Comparison of ENCODE assay signal across 9 mouse cellular contexts in the genomic region with DNA sequence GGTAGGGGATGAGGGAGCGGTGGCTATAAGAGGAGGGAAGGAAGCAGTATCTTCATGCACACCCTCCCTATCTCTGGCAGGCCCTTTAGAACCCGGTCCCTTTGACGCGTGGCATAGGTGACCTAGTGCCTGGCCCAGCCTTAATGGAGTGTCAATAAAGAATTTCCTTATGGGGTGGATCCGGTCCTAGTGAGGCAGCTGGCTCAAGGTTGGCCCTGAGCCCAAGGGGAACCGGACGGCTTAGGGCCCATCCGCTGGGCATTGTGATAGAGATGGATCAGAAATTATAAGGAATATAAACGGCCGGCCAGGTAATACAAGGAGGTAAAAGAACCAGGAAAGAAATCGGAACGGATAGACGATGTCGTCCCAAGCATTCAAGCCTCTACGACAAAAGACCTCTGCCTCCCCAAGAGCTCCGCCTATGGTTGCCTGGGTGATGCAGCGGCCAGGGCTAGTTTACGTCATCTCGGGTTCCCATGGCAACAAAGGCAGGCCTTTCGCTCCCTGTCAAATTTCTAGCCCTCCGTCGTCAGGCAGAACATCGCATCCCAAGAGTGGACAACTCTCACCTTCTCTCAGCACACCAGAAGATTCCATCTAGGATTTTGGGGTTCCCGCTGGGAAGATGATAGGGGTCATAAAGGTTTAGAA. TPM values are rescaled to one million over a fixed set of nuclear protein-coding genes. Genes with fewer than 3 reads are reported as not detected.
DNase-seq lines count a peak whose midpoint lies in the region; ATAC-seq lines count a peak whose summit lies in the region.
"Had no signal": no experiment of that assay in that cellular context is flagged by ENCODE, and none has a peak within 500 bp of the region (broad histone marks: within the 10 kb centered on the region; RNA-seq: fewer than 3 reads in every experiment).

No protein-coding gene starts in this region.

- DNase-seq in NIH3T3 (ENCODE audit: low read depth) (peak; percentile 59), adipocyte (ENCODE audit: low spot score) (no peak)
- DNase-seq in cerebellum, adult 18-20 months, result peak; percentile 94 to 98
- DNase-seq in layer of hippocampus, adult 9-10 months (ENCODE audit: low spot score), result peak; percentile 77
- peak; percentile 71 for DNase-seq in ovary, postnatal 36 days (ENCODE audit: low spot score)

- H3K4me2 ChIP-seq in forebrain, embryonic 16.5 days (ENCODE audit: low read length), result peak overlapping the region; percentile 79
- peak overlapping the region; percentile 60 for H3K4me2 ChIP-seq in hindbrain, embryonic 12.5 days (replicated peaks)
- peak overlapping the region; percentile 37 for H3K4me2 ChIP-seq in lung, embryonic 16.5 days (ENCODE audit: low read depth, low read length)

- H3K9me3 ChIP-seq in forebrain, embryonic 16.5 days (ENCODE audit: control insufficient read depth, low read length), result no peaks in the 10 kb centered on the region
- H3K9me3 ChIP-seq in hindbrain, embryonic 12.5 days (replicated peaks), result no peaks in the 10 kb centered on the region
- H3K9me3 ChIP-seq in lung, embryonic 16.5 days (ENCODE audit: control insufficient read depth, low read length), result no peaks in the 10 kb centered on the region

- no peaks in the 10 kb centered on the region for H3K36me3 ChIP-seq in forebrain, embryonic 16.5 days (ENCODE audit: control insufficient read depth, insufficient read depth)
- no peaks in the 10 kb centered on the region for H3K36me3 ChIP-seq in hindbrain, embryonic 12.5 days
- no peaks in the 10 kb centered on the region for H3K36me3 ChIP-seq in lung, embryonic 16.5 days (ENCODE audit: control insufficient read depth, insufficient read depth, low read length)

- peaks cover 29% of the 10 kb centered on the region for H3K4me1 ChIP-seq in forebrain, embryonic 16.5 days (replicated peaks; ENCODE audit: control insufficient read depth, insufficient read depth, low read length)
- peaks cover 33% of the 10 kb centered on the region for H3K4me1 ChIP-seq in hindbrain, embryonic 12.5 days
- no peaks in the 10 kb centered on the region; the same call in 1 of the 2 replicates for H3K4me1 ChIP-seq in lung, embryonic 16.5 days (replicated peaks; ENCODE audit: control insufficient read depth, insufficient read depth, low read length)

- H3K27ac ChIP-seq in forebrain, embryonic 16.5 days (ENCODE audit: low read length), result peak overlapping the region; percentile 92
- H3K27ac ChIP-seq in hindbrain, embryonic 12.5 days, result peak overlapping the region; percentile 89
- H3K27ac ChIP-seq in lung, embryonic 16.5 days (ENCODE audit: low read length), result no peak overlapping the region

- H3K9ac ChIP-seq in forebrain, embryonic 16.5 days (replicated peaks; ENCODE audit: low read depth, low read length), result peak overlapping the region; percentile 80
- H3K9ac ChIP-seq in hindbrain, embryonic 12.5 days, result peak overlapping the region; percentile 67
- H3K9ac ChIP-seq in lung, embryonic 16.5 days (ENCODE audit: low read length), result no peak overlapping the region

- H3K27me3 ChIP-seq in forebrain, embryonic 16.5 days (replicated peaks; ENCODE audit: control insufficient read depth, insufficient read depth, low read length), result no peaks in the 10 kb centered on the region
- peaks cover 21% of the 10 kb centered on the region for H3K27me3 ChIP-seq in hindbrain, embryonic 12.5 days
- H3K27me3 ChIP-seq in lung, embryonic 16.5 days (ENCODE audit: control insufficient read depth, insufficient read depth, low read depth, low read length), result peaks cover 39% of the 10 kb centered on the region

- peak overlapping the region; percentile 55 for H3K4me3 ChIP-seq in forebrain, embryonic 16.5 days (replicated peaks; ENCODE audit: low read length)
- peak overlapping the region; percentile 38 for H3K4me3 ChIP-seq in hindbrain, embryonic 12.5 days
- H3K4me3 ChIP-seq in lung, embryonic 16.5 days (ENCODE audit: low read length), result peak overlapping the region; percentile 17
- H3K4me3 ChIP-seq: erythroblast, embryonic 14.5 days had no signal

- ATAC-seq in forebrain, embryonic 16.5 days, result peak; percentile 82
- ATAC-seq in hindbrain, embryonic 12.5 days (ENCODE audit: low FRiP score), result peak; percentile 81
- ATAC-seq in lung, embryonic 16.5 days (ENCODE audit: low read depth), result peak; percentile 77

- WGBS in forebrain, embryonic 16.5 days, result 2% methylated on average over 24 of the region's 24 CpGs
- 2% methylated on average over 24 of the region's 24 CpGs for WGBS in hindbrain, embryonic 12.5 days
- 3% methylated on average over 24 of the region's 24 CpGs for WGBS in lung, embryonic 16.5 days

RNA-seq across cellular contexts. Expression of a gene that starts 1.7 kb away (rescaled TPM):
- 116 and 179 TPM in 2 replicates for polyA plus RNA-seq in forebrain, embryonic 16.5 days (2015; fragmentation: Nextera tagmentation; extraction: Ambion mirVana)
- polyA plus RNA-seq in hindbrain, embryonic 12.5 days (2016; fragmentation: Nextera tagmentation; extraction: Ambion mirVana), result 24.8 and 25.1 TPM in 2 replicates
- polyA plus RNA-seq in lung, embryonic 16.5 days (2015; fragmentation: Nextera tagmentation; extraction: Ambion mirVana), result 0.63 and 1.6 TPM in 2 replicates

RNA-seq across cellular contexts. Expression of a gene that starts 12.6 kb away (rescaled TPM):
- not detected in 2 replicates for polyA plus RNA-seq in forebrain, embryonic 16.5 days (2015; fragmentation: Nextera tagmentation; extraction: Ambion mirVana)
- polyA plus RNA-seq in hindbrain, embryonic 12.5 days (2016; fragmentation: Nextera tagmentation; extraction: Ambion mirVana), result not detected in 2 replicates
- polyA plus RNA-seq in lung, embryonic 16.5 days (2015; fragmentation: Nextera tagmentation; extraction: Ambion mirVana), result 0.49 TPM in 1 of 2 replicates, not detected in the other
- polyA plus RNA-seq: erythroblast, embryonic 14.5 days had no signal

RNA-seq across cellular contexts. Expression of a gene that starts 21.6 kb away (rescaled TPM):
- polyA plus RNA-seq in forebrain, embryonic 16.5 days (2015; fragmentation: Nextera tagmentation; extraction: Ambion mirVana), result 13.4 and 15.5 TPM in 2 replicates
- polyA plus RNA-seq in hindbrain, embryonic 12.5 days (2016; fragmentation: Nextera tagmentation; extraction: Ambion mirVana), result 21.8 and 24.7 TPM in 2 replicates
- polyA plus RNA-seq in lung, embryonic 16.5 days (2015; fragmentation: Nextera tagmentation; extraction: Ambion mirVana), result 18.6 and 21.4 TPM in 2 replicates

RNA-seq across cellular contexts. Expression of a gene that starts 31.7 kb away (rescaled TPM):
- polyA plus RNA-seq in forebrain, embryonic 16.5 days (2015; fragmentation: Nextera tagmentation; extraction: Ambion mirVana), result 0.62 and 1.7 TPM in 2 replicates
- polyA plus RNA-seq in hindbrain, embryonic 12.5 days (2016; fragmentation: Nextera tagmentation; extraction: Ambion mirVana), result 54.7 and 69.1 TPM in 2 replicates
- not detected in 2 replicates for polyA plus RNA-seq in lung, embryonic 16.5 days (2015; fragmentation: Nextera tagmentation; extraction: Ambion mirVana)
- polyA plus RNA-seq: erythroblast, embryonic 14.5 days had no signal

RNA-seq across cellular contexts. Expression of a gene that starts 35.0 kb away (rescaled TPM):
- polyA plus RNA-seq in forebrain, embryonic 16.5 days (2015; fragmentation: Nextera tagmentation; extraction: Ambion mirVana), result 6.6 and 7.8 TPM in 2 replicates
- polyA plus RNA-seq in hindbrain, embryonic 12.5 days (2016; fragmentation: Nextera tagmentation; extraction: Ambion mirVana), result 12.9 and 18.1 TPM in 2 replicates
- 19.9 and 21.3 TPM in 2 replicates for polyA plus RNA-seq in lung, embryonic 16.5 days (2015; fragmentation: Nextera tagmentation; extraction: Ambion mirVana)
- polyA plus RNA-seq: erythroblast, embryonic 14.5 days had no signal
